Mouse (Mus musculus) cerebellum, adult (tissue): ENCODE measurements at regions not wholly inside any gene's neighbourhood (a gene's known extent, or its start where the extent isn't known, plus 50 kb on each side); places are given as distances from the start of the nearest gene placed in this dataset.

ENCODE experiments used
- ATAC-seq: cut with Nextera tagmentation; 2 replicates; pipeline ENCODE4 v1.9.2; 2017; ENCODE audit warnings: mild to moderate bottlenecking, moderate library complexity, mixed read lengths; ENCODE audit not compliant: insufficient number of reproducible peaks, low FRiP score, low TSS enrichment

- no peak for ATAC-seq
These were observed 141.3 kb downstream of the Foxo1 start for GRCm38 (mm10) chr3:52409465-52409864.

DNA sequence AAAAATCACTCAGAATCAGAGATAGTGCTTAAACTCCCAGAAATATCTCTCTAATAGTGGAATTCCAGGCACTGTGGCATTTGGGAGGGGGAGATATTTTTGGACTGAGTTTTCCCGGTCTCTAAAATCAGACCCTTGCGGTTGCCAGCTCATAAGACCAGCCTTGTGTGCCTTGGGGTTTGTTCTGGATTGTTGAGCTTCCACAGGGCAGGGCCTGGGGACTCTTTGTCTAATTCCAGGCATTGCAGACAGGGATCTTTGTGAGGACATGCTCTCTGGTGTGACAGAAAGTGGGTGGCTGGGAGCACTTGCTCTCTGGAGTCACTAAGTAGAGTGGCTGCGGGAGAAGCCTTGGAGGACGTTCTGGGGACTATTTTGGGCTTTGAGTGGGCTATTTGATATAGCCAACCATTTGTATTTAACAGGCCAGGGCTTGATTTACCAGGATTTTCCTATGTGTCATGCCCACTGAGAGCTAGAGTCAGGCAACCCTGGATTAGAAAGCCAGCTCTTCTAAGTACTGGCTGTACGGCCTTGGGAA lies 138.7 kb downstream of the Foxo1 start:
- no peak for ATAC-seq

- no peak for ATAC-seq
These were observed 136.5 kb downstream of the Foxo1 start for GRCm38 (mm10) chr3:52404636-52405035.

- no peak for ATAC-seq
These were observed 134.9 kb downstream of the Foxo1 start for GRCm38 (mm10) chr3:52403032-52403431.
